Mouse (Mus musculus) gastrocnemius, postnatal 14 days (tissue): Measurements from ENCODE around the gene Srgap1. TPM values are rescaled to one million over a fixed set of nuclear protein-coding genes. Genes with fewer than 3 reads are reported as not detected.
A peak's percentile ranks its signal among the peaks of the same experiment; 100 is the strongest.

Experiments
- DNase-seq: peaks from one replicate; pipeline ENCODE4 v3.0.0; 2021; ENCODE audit warnings: mixed read lengths
- intact Hi-C: fragments of 180-260 bp; cut with DNase I; formaldehyde crosslinking; loops from one replicate; pipeline ENCODE4 v1.15.1; 2025; ENCODE audit warnings: low total_unique reads
- long read RNA-seq, 2 experiments: library from polyadenylated mRNA; stranded (forward); transcript quantifications; one replicate each; pipeline ENCODE4 v2.0.0; 2021
- total RNA-seq, 2 experiments: library from RNA; stranded (reverse); gene quantifications; 2 replicates each; pipeline ENCODE4 v1.2.3; 2021

Srgap1 gene
- 1 to 10 TPM; 2.3 to 3.0 TPM for total RNA-seq
- long read RNA-seq, experiment 1: 0 reads
- long read RNA-seq, experiment 2: 0 reads

DNA sequence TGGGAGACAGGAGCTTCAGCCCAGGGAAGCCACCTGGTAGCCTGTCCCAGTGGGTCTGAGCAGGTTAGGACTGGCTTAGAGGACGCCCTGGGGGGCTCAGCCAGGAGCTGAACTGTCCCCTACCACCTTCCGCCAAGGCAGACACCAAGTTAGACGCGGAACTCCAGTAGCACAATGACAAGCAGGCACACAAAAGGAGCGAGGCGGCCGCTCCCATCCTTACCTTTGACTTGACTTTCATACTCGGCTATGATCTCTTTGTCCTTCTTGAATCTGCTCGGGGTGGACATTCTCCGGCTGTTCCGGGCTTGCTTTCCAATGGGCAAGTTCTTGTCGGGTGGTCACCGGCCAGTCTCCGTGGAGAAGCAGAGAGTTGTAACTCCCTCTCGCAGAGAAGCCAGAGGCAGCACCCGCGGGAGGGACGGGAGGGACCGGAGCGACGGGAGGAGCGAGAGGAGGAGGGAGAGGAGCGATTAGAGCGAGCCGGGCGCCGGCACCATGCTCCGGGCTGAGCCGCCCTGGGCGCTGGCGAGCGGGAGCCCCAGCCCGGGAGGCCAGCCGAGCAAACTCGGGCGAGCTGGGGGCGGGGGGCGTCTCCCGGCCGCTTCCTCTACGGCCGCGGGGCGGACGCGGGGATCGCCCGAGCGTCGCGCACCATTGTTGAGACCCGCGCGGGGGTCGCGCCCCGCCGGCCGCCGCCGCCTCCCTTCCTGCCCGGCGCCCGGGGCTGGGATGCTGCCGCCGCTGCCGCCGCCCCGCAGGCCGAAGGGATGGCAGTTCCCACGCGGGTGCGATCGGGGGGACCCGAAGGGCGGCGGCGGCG is at the start of gene Srgap1:
TSS of gene Srgap1 (minus strand) at position 412 of the 823 bp plus-strand sequence.
- intact Hi-C loops: no loop called here
- peak; percentile 61 for DNase-seq

- DNase-seq: no peak
- intact Hi-C loops: no loop called here
Observed at GRCm38 (mm10) chr10:122096462-122096979, 49.4 kb upstream of the Srgap1 start.

GRCm38 (mm10) chr10:122090472-122090871 is 43.4 kb upstream of the Srgap1 start:
- intact Hi-C loops: no loop called here
- no peak for DNase-seq

- DNase-seq: no peak
- intact Hi-C loops: no loop called here
Observed at GRCm38 (mm10) chr10:122081352-122081751, 34.2 kb upstream of the Srgap1 start.

GRCm38 (mm10) chr10:122069153-122069552 is 22.0 kb upstream of the Srgap1 start:
- intact Hi-C loops: no loop called here
- no peak for DNase-seq

DNA sequence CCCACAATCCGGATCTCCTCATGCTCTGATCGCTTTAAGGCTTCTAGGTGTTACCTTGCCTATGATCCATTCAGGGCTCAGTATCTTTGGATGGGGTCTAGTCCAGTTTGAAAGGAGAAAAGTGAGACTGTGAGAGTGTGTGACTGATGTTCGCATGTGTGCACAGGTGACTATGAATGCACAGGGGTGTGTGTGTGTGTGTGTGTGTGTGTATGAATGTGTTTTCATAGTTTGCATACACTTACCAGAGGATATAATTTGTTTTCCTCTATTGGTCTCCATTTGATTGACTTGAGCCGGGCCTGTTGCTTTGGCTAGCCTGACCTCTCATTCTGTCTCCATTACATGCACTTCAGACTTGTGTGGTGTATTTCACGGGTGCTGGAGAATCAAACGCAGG is 8.7 kb upstream of the Srgap1 start:
- DNase-seq: no peak
- intact Hi-C loops: no loop called here

DNA sequence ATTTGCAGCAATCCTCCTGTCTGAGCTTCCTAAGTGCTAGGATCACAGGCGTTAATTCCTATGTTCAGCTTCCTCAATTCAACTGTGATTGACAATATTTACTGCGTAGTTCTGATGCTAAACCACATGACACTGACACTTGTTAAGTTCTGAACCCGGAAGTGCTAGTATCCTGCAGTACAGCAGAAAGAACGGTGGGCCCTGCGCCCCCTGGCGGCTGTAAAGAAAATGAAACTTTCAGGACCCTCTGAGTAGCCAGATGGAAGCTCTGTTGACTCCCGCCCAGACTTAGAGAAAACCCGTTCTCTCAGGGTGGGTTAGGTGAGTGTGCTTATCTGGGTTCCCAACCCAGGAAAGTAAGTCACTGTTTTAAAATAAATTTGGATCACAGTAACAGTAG is 7.4 kb upstream of the Srgap1 start:
- intact Hi-C loops: loop anchor here (5.0 kb wide), 1 partner anchor 352 kb away; no protein-coding TSS in a partner anchor
- peak; percentile 48 for DNase-seq

- intact Hi-C loops: loop anchor here (2.0 to 5.0 kb wide), 2 partner anchors 221 to 350 kb away; no protein-coding TSS in a partner anchor
- DNase-seq: peak; percentile 81
Observed at GRCm38 (mm10) chr10:122051831-122052230, 4.7 kb upstream of the Srgap1 start.

DNA sequence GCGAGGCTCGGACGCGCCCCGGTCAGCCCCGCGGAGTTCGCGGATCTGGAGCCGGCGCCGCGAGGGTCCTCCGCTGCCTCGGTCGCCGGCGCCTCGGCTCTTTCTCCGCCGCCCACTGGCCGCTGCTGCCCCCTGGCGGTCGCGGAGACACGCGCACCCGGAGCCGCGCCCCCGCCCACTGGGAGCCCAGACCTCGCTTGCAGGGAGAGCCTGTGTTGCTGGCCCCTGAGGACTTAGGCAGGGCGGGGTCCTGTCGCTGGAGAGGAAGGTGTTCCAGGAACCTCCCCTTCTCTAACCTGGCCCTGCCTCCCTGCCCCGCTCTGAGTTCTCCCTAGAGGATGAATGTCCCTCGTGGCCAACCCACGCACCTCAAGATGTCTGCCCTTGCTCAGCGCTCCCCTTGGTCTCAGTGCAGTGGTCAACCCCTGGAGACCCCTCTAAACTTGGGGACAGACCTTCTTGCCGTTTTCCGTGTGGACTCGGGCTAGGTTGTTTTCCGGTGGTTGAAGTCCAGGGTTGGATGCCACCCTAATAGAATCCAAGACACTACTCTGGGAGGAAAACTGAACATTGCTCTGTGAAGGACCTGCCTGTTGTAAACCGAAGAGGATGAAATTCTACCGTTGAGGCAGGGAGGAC is 731 bp upstream of the Srgap1 start:
- DNase-seq: peak; percentile 86
- intact Hi-C loops: no loop called here

DNA sequence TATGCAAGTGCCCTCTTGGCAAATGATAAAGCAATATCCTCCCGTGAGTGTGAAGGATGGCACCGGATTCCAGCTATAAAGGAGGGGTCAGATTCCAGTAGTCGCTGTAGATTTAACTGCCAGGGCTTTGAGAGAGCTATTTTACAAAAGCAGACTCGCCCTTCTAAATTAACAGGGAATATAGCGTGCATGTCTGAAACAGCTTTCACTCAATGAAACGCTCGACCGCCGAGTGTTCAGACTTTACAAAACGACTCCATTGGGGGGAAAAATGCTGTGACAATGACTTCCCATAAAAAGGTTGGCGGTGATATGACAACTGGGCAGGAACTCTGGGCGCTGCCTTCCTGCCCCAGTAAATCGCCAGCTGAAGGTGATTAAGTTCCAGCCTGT is 608 bp downstream of the Srgap1 start:
- no peak for DNase-seq
- intact Hi-C loops: no loop called here

DNA sequence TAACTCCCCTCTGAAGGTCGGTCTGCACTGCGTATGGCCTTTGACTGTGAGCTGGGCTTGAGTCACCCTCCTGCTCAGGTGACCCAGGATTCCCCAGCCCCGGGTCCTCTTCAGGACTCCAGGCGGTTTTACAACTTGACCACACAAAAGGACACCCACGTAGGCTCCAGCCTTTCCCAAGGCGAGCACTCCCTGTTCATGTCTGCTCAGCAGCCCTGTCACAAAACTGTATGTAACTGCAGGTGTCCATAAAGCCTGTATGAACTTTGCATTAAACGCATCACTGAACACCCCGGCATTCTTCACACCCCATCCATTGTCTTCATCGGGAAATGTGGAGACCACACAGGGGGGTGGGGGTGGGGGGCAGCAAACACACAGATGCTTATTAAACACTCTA is 1.2 kb downstream of the Srgap1 start:
- intact Hi-C loops: no loop called here
- DNase-seq: no peak

DNA sequence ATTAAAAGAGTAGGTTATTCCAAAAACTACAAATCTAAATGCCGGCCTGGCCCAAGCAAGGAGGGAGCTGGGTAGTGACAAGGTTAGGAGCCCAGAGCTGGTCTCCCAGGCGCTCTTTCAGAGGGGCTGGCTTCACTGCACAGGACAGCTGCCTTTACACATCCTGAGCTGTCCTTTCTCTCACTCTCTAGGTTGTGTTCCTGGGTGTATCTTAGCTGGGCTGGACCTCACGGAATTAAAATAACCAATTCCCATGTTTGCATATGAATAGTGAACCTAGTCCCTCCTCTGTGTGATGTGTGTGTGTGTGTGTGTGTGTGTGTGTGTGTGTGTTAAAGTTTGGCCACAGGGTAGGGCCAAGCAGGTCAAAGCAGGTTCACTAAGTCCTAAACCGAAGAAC is 2.2 kb downstream of the Srgap1 start:
- no peak for DNase-seq
- intact Hi-C loops: no loop called here

DNA sequence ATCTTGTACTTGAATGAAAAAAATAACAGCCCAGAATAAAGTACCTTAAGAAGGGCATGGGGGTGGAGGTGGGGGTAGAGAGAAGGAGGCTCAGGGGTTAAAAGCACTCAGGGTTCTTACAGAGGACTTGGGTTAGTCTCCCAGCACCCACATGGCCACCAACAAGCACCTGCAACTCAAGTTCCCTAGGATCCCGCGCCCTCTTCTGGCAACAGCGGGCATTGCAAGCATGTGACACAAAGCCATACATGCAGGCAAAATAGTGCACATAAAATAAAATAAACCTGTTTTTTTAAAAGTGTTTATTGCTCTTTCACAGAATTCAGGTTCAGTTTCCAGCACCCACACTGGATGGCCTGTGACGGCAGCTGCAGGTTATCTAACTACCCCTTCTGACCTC is 6.7 kb downstream of the Srgap1 start:
- intact Hi-C loops: no loop called here
- DNase-seq: no peak

DNA sequence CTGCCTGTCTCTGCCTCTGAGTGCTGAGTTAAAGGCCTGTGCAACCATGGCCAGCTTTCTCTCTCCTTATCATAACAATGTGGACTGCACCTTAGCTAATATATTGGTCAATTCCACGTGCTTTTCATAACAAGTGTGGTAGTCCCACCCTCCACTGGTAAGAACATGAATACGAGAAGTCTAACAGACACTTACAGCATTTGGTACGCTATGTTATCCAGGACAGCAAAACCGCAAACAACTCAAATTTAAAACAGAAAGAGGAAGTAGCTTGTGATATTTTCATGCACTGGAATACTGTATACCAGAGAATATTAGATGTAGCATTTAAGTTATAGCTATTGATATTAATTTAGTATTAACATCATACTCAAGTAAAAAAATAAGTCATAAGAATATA is 7.5 kb downstream of the Srgap1 start:
- intact Hi-C loops: no loop called here
- DNase-seq: no peak

DNA sequence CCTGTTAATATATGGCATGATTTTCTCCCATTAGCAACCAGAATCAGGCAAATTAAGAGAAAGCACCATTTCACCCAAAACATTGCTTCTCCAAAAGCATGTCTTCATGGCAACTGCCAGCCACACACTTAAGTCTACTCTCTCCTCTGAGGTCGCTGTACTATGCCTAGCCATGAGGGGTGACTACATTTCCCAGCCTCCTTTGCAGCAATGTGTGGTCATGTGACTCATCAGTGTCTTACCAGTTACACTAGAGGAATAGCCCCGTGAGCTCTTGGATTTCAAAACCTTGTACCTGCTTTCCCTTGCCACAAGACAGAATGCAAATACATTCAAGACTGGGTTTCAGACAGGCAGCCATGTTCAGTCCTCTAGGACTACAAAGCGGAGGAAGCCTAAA is 8.6 kb downstream of the Srgap1 start:
- intact Hi-C loops: no loop called here

GRCm38 (mm10) chr10:122033271-122033670 is 13.8 kb downstream of the Srgap1 start:
- no peak for DNase-seq

More for the DNA sequence above, 8.6 kb downstream of the Srgap1 start:
- DNase-seq: no peak

DNA sequence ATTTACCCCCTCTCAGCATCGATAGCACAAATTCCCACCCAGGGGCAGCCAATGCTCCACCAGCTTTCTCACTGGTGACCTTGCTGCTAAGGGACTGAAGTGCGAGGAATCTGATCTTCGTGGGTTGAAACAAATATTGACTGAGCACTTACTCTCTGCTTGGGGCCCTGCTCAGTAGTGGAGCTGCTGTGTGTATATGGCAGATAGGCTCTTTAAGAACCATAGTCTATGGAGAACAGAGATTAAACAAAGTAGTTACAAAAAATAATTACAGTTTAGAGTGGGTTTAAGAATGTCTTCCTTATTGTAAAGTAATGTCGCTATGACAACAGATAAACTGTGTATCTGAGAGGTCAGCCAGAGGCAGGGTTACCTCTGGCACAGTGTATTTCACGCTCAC is 16.7 kb downstream of the Srgap1 start:
- intact Hi-C loops: no loop called here
- no peak for DNase-seq

More at GRCm38 (mm10) chr10:122033271-122033670, 13.8 kb downstream of the Srgap1 start:
- intact Hi-C loops: no loop called here

DNA sequence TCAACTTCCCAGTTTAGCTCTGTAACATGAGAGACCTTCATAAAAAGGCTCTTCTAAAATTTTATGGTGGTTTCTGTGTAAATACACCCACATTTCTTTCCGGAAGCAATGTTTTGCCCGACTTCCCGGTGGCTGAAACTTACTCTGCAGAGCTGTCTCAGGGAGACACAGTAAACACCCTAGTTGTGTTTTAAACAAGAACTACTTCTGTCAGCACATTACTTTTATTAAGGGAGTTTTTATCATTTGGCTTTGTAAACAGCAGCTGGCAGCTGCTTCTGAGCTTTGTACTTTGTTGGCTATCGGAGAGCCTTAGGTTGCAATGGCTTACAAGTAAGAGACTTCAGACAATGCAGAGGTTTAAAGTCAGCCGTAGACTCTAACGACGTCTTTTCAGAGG is 17.4 kb downstream of the Srgap1 start:
- DNase-seq: no peak
- intact Hi-C loops: no loop called here

GRCm38 (mm10) chr10:122025198-122025597 is 21.9 kb downstream of the Srgap1 start:
- no peak for DNase-seq
- intact Hi-C loops: no loop called here

DNA sequence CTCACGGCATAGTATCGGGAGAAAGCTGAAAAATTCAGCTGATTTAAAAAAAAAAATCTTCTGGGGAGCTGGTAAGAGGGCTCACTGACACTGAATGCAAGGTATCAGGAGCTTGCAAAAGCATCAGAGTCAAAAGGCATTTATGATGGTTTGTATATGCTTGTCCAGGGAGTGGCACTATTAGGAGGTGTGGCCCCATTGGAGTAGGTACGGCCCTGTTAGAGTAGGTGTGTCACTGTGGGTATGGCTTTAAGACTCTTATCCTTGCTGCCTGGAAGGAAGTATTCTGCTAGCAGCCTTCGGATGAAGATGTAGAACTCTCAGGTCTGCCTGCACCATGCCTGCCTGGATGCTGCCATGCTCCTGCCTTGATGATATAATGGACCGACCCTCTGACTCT is 26.2 kb downstream of the Srgap1 start:
- intact Hi-C loops: no loop called here
- no peak for DNase-seq

GRCm38 (mm10) chr10:122020255-122020654 is 26.9 kb downstream of the Srgap1 start:
- intact Hi-C loops: no loop called here
- DNase-seq: no peak
